Mouse (Mus musculus) stomach, embryonic 16.5 days (tissue): ENCODE results near the gene Eml1. TPM values are rescaled to one million over a fixed set of nuclear protein-coding genes. Genes with fewer than 3 reads are reported as not detected.
"Not testable (repeated sequence)": the region's sequence is repeated elsewhere in the genome, so short reads cannot be mapped to it uniquely, and the experiment has no call there.

Source experiments
- ATAC-seq: fragments of 200-750 bp; cut with Nextera tagmentation; 2 replicates; pipeline ENCODE4 v1.8.0; 2017; ENCODE audit warnings: moderate number of reproducible peaks, moderate TSS enrichment; ENCODE audit not compliant: insufficient read depth, low FRiP score
- H3K27ac ChIP-seq: fragments of 300-500 bp; sonication (generic); 2 replicates; pipeline ENCODE4 v1.5.1; 2014; ENCODE audit warnings: low read length
- H3K27me3 ChIP-seq: fragments of 300-500 bp; sonication (generic); 2 replicates; pipeline ENCODE4 v1.6.1; 2014; ENCODE audit warnings: low read length, control low read depth, mixed read lengths; ENCODE audit not compliant: control insufficient read depth, insufficient read depth
- H3K36me3 ChIP-seq: fragments of 300-500 bp; sonication (generic); 2 replicates; pipeline ENCODE4 v1.6.1; 2014; ENCODE audit warnings: low read length; ENCODE audit not compliant: control insufficient read depth, insufficient read depth
- H3K4me1 ChIP-seq: fragments of 300-500 bp; sonication (generic); 2 replicates; pipeline ENCODE4 v1.6.1; 2014; ENCODE audit warnings: low read length, control low read depth, mixed read lengths; ENCODE audit not compliant: control insufficient read depth, insufficient read depth
- H3K4me2 ChIP-seq: fragments of 300-500 bp; sonication (generic); 2 replicates; pipeline ENCODE4 v1.6.1; 2014; ENCODE audit warnings: low read depth, low read length, mixed read lengths
- H3K4me3 ChIP-seq: fragments of 300-500 bp; sonication (generic); replicated peaks from 2 replicates; pipeline ENCODE4 v1.5.1; 2014; ENCODE audit warnings: mild to moderate bottlenecking, low read length
- H3K9ac ChIP-seq: fragments of 300-500 bp; sonication (generic); 2 replicates; pipeline ENCODE4 v1.6.1; 2014; ENCODE audit warnings: low read length
- H3K9me3 ChIP-seq: fragments of 300-500 bp; sonication (generic); replicated peaks from 2 replicates; pipeline ENCODE4 v1.6.1; 2016; ENCODE audit warnings: low read length, control low read depth; ENCODE audit not compliant: control insufficient read depth
- WGBS: fragments of 180-500 bp; shearing (Covaris S2); extraction: QIAGEN DNeasy Blood & Tissue Kit; methylation state at CpG from one replicate; pipeline ENCODE4 v1.1.7; 2014; 5-methylcytosine and 5-hydroxymethylcytosine counted together
- polyA plus RNA-seq: library from polyadenylated mRNA; unstranded; fragments of >200 nt; fragmentation: Nextera tagmentation; extraction: Ambion mirVana; gene quantifications from 2 replicates; pipeline ENCODE4 v1.2.1, GENCODE M21; 2015

Eml1 gene
- polyA plus RNA-seq, 1 experiment from 2014 or later, result 82.3 TPM

- WGBS, result 58% methylated on average over 7 of the region's 7 CpGs
- no peak overlapping the region for H3K27ac ChIP-seq
Measured at GRCm38 (mm10) chr12:108490954-108491353, 120.2 kb downstream of the Eml1 start.

GRCm38 (mm10) chr12:108494011-108494541 lies 123.3 kb downstream of the Eml1 start:
- Histone ChIP-seq H3K27ac (no peak overlapping the region), H3K9ac (no peak overlapping the region), H3K9me3 (no peaks in the 10 kb centered on the region), H3K4me1 (peaks cover 22% of the 10 kb centered on the region), H3K4me3 (no peak overlapping the region), H3K4me2 (no peak overlapping the region), H3K36me3 (no peaks in the 10 kb centered on the region), H3K27me3 (no peaks in the 10 kb centered on the region)
- WGBS, result 17% methylated on average over 4 of the region's 4 CpGs
- no peak for ATAC-seq

More at GRCm38 (mm10) chr12:108490954-108491353, 120.2 kb downstream of the Eml1 start:
- Histone ChIP-seq H3K4me1 (peaks cover 19% of the 10 kb centered on the region), H3K36me3 (no peaks in the 10 kb centered on the region), H3K9ac (no peak overlapping the region), H3K27me3 (no peaks in the 10 kb centered on the region), H3K4me2 (no peak overlapping the region), H3K4me3 (no peak overlapping the region), H3K9me3 (no peaks in the 10 kb centered on the region)
- no peak for ATAC-seq

GRCm38 (mm10) chr12:108495455-108496235 lies 124.9 kb downstream of the Eml1 start:
- peak overlapping the region; percentile 28; the same call in 1 of the 2 replicates for H3K9ac ChIP-seq
- peaks cover 17% of the 10 kb centered on the region for H3K4me1 ChIP-seq
- peak overlapping the region; percentile 55; the same call in 1 of the 2 replicates for H3K27ac ChIP-seq
- 58% methylated on average over 8 of the region's 8 CpGs for WGBS
- H3K27me3 ChIP-seq, result no peaks in the 10 kb centered on the region
- no peaks in the 10 kb centered on the region for H3K36me3 ChIP-seq
- ATAC-seq, result peak; percentile 53; the same call in 1 of the 2 replicates
- H3K9me3 ChIP-seq, result no peaks in the 10 kb centered on the region
- no peak overlapping the region for H3K4me3 ChIP-seq
- H3K4me2 ChIP-seq, result no peak overlapping the region

GRCm38 (mm10) chr12:108503064-108503463 lies 132.3 kb downstream of the Eml1 start:
- H3K36me3 ChIP-seq, result no peaks in the 10 kb centered on the region
- no peak overlapping the region for H3K9ac ChIP-seq
- no peak overlapping the region for H3K4me2 ChIP-seq
- WGBS, result 66% methylated on average over 10 of the region's 10 CpGs
- H3K27ac ChIP-seq, result no peak overlapping the region
- H3K9me3 ChIP-seq, result no peaks in the 10 kb centered on the region
- H3K27me3 ChIP-seq, result no peaks in the 10 kb centered on the region
- no peaks in the 10 kb centered on the region for H3K4me1 ChIP-seq
- no peak overlapping the region for H3K4me3 ChIP-seq
- no peak for ATAC-seq

GRCm38 (mm10) chr12:108503582-108503981 lies 132.8 kb downstream of the Eml1 start:
- Histone ChIP-seq H3K9ac (no peak overlapping the region), H3K27ac (no peak overlapping the region), H3K27me3 (no peaks in the 10 kb centered on the region), H3K4me1 (no peaks in the 10 kb centered on the region), H3K36me3 (no peaks in the 10 kb centered on the region), H3K9me3 (no peaks in the 10 kb centered on the region), H3K4me2 (no peak overlapping the region), H3K4me3 (no peak overlapping the region)
- no peak for ATAC-seq
- WGBS, result 38% methylated on average over 16 of the region's 16 CpGs

- Histone ChIP-seq H3K4me2 (no peak overlapping the region), H3K36me3 (no peaks in the 10 kb centered on the region), H3K27me3 (no peaks in the 10 kb centered on the region), H3K9me3 (no peaks in the 10 kb centered on the region), H3K27ac (no peak overlapping the region), H3K9ac (no peak overlapping the region), H3K4me1 (no peaks in the 10 kb centered on the region), H3K4me3 (no peak overlapping the region)
- WGBS, result 79% methylated on average over 2 of the region's 2 CpGs
- ATAC-seq, result no peak
Measured at GRCm38 (mm10) chr12:108505846-108506245, 135.1 kb downstream of the Eml1 start.

GRCm38 (mm10) chr12:108507046-108507445 lies 136.3 kb downstream of the Eml1 start:
- H3K36me3 ChIP-seq, H3K9ac ChIP-seq, ATAC-seq, H3K4me2 ChIP-seq, H3K27me3 ChIP-seq, H3K27ac ChIP-seq, H3K4me3 ChIP-seq, H3K4me1 ChIP-seq, H3K9me3 ChIP-seq: not testable (repeated sequence)
- 80% methylated on average over 3 of the region's 3 CpGs for WGBS

GRCm38 (mm10) chr12:108510571-108510970 lies 139.8 kb downstream of the Eml1 start:
- H3K27ac ChIP-seq, result no peak overlapping the region
- no peak for ATAC-seq
- H3K36me3 ChIP-seq, result no peaks in the 10 kb centered on the region
- no peak overlapping the region for H3K4me2 ChIP-seq
- no peak overlapping the region for H3K9ac ChIP-seq
- H3K27me3 ChIP-seq, result no peaks in the 10 kb centered on the region
- no peak overlapping the region for H3K4me3 ChIP-seq
- H3K9me3 ChIP-seq, result no peaks in the 10 kb centered on the region
- WGBS, result 56% methylated on average over 7 of the region's 7 CpGs
- no peaks in the 10 kb centered on the region for H3K4me1 ChIP-seq

GRCm38 (mm10) chr12:108511009-108511408 lies 140.3 kb downstream of the Eml1 start:
- Histone ChIP-seq H3K27ac (no peak overlapping the region), H3K9ac (no peak overlapping the region), H3K4me2 (no peak overlapping the region), H3K36me3 (no peaks in the 10 kb centered on the region), H3K4me3 (no peak overlapping the region), H3K27me3 (no peaks in the 10 kb centered on the region), H3K9me3 (no peaks in the 10 kb centered on the region), H3K4me1 (no peaks in the 10 kb centered on the region)
- WGBS, result 5% methylated on average over 3 of the region's 3 CpGs
- ATAC-seq, result no peak
